Mouse (Mus musculus): ENCODE data around the gene Srpk1. TPM values are rescaled to one million over a fixed set of nuclear protein-coding genes. Genes with fewer than 3 reads are reported as not detected.

Gene Srpk1
- polyA plus RNA-seq, 1 experiment from 2014 or later = 110 TPM

Small RNA genes within 50 kb of the gene (microRNA-seq; reads per million reads assigned to microRNA genes)
- gene Mir6969 = not detected

Other genes starting within 250 kb of the Srpk1 start
- gene Fkbp5, start 105.2 kb downstream of the Srpk1 start, polyA plus RNA-seq (2016; fragmentation: Nextera tagmentation; extraction: Ambion mirVana) = 32.5 and 32.6 TPM in 2 replicates
- not detected in 2 replicates for gene Armc12, start 91.9 kb downstream of the Srpk1 start, polyA plus RNA-seq (2016; fragmentation: Nextera tagmentation; extraction: Ambion mirVana)
- gene Clpsl2, start 73.3 kb downstream of the Srpk1 start, polyA plus RNA-seq (2016; fragmentation: Nextera tagmentation; extraction: Ambion mirVana) = not detected in 2 replicates
- not detected in 2 replicates for gene Clps, start 61.9 kb downstream of the Srpk1 start, polyA plus RNA-seq (2016; fragmentation: Nextera tagmentation; extraction: Ambion mirVana)
- gene Lhfpl5, start 47.1 kb downstream of the Srpk1 start, polyA plus RNA-seq (2016; fragmentation: Nextera tagmentation; extraction: Ambion mirVana) = 0.39 and 0.55 TPM in 2 replicates
- 0.49 TPM in 1 of 2 replicates, not detected in the other for gene Slc26a8, start 67.5 kb upstream of the Srpk1 start, polyA plus RNA-seq (2016; fragmentation: Nextera tagmentation; extraction: Ambion mirVana)
- 47.5 and 50.7 TPM in 2 replicates for gene Mapk14, start 68.6 kb upstream of the Srpk1 start, polyA plus RNA-seq (2016; fragmentation: Nextera tagmentation; extraction: Ambion mirVana)
- 3.9 and 4.0 TPM in 2 replicates for gene AC170998.1, start 103.4 kb upstream of the Srpk1 start, polyA plus RNA-seq (2016; fragmentation: Nextera tagmentation; extraction: Ambion mirVana)
- 8.2 and 8.6 TPM in 2 replicates for gene Mapk13, start 146.6 kb upstream of the Srpk1 start, polyA plus RNA-seq (2016; fragmentation: Nextera tagmentation; extraction: Ambion mirVana)
- 11.6 and 14.0 TPM in 2 replicates for gene Brpf3, start 178.4 kb upstream of the Srpk1 start, polyA plus RNA-seq (2016; fragmentation: Nextera tagmentation; extraction: Ambion mirVana)
- gene Pnpla1, start 235.7 kb upstream of the Srpk1 start, polyA plus RNA-seq (2016; fragmentation: Nextera tagmentation; extraction: Ambion mirVana) = 0.03 and 0.04 TPM in 2 replicates